Mouse (Mus musculus): ENCODE measurements at regions not wholly inside any gene's neighbourhood (a gene's known extent, or its start where the extent isn't known, plus 50 kb on each side); places are given as distances from the start of the nearest gene placed in this dataset.

DNA sequence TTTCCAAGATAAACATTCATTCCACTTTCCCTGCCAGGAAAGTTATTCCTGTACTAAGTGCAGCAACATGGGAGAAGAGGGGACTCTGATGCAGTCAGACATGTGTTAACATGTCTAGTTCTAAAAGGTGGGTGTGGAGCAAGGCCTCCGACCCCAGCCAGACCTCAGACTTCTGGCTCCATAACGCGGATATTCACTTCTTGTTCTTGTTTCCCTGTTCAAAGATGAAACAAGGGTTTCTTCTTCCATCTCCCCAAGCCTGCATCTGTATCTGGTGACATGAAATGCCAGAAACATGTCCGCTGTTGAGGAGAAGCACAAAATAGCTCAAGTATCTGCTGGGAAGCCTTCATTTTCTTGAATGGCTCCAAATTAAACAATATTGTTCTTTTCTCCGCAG is 147.6 kb upstream of the Nrp1 start:
- Histone ChIP-seq H3K27ac (ENCODE audit: low read depth, low read length) (no peak overlapping the region), H3K4me2 (ENCODE audit: low read depth) (no peak overlapping the region), H3K27me3 (ENCODE audit: insufficient read depth, low read length) (no peaks in the 10 kb centered on the region), H3K4me3 (ENCODE audit: low read depth, low read length) (no peak overlapping the region), H3K36me3 (ENCODE audit: insufficient read depth) (no peaks in the 10 kb centered on the region), H3K9me3 (ENCODE audit: low read length) (no peaks in the 10 kb centered on the region), H3K9ac (no peak overlapping the region), H3K4me1 (ENCODE audit: insufficient read depth) (0 out of 2 replicates have a peak, but pooled peaks cover 5% of the 10 kb centered on the region)
- ATAC-seq (no peak), DNase-seq (no peak)
- 76% methylated on average over 5 of the region's 5 CpGs for WGBS
- TF ChIP-seq CTCF (IDR thresholded peaks at IDR 0.05; ENCODE audit: low read depth), result no peak

DNA sequence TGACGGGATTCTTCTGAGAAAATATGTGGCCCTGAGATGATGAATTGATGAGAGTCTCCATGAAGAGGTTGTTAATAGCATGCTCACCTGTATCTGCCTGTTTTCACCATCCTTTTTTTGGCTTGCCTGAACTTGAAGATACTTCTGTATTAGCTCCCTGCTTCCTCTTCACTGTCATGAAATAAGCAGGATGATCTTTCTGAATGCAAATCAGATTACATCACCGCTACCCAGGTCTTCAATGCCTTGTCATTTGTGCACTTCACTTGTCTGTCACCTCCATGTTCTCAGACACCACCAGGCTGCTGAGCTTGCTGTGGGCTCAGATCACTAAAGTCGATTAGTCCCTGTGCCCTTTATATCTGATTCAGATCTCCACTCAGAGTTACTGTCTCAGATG is 146.2 kb upstream of the Nrp1 start:
- 79% methylated on average over 3 of the region's 3 CpGs for WGBS
- Histone ChIP-seq H3K4me3 (ENCODE audit: low read depth, low read length) (no peak overlapping the region), H3K9me3 (ENCODE audit: low read length) (no peaks in the 10 kb centered on the region), H3K27me3 (ENCODE audit: insufficient read depth, low read length) (no peaks in the 10 kb centered on the region), H3K27ac (ENCODE audit: low read depth, low read length) (no peak overlapping the region), H3K4me1 (ENCODE audit: insufficient read depth) (0 out of 2 replicates have a peak, but pooled peaks cover 5% of the 10 kb centered on the region), H3K4me2 (ENCODE audit: low read depth) (no peak overlapping the region), H3K9ac (no peak overlapping the region), H3K36me3 (ENCODE audit: insufficient read depth) (no peaks in the 10 kb centered on the region)
- no peak for DNase-seq
- ATAC-seq, result no peak
- no peak for TF ChIP-seq CTCF (IDR thresholded peaks at IDR 0.05; ENCODE audit: low read depth)

DNA sequence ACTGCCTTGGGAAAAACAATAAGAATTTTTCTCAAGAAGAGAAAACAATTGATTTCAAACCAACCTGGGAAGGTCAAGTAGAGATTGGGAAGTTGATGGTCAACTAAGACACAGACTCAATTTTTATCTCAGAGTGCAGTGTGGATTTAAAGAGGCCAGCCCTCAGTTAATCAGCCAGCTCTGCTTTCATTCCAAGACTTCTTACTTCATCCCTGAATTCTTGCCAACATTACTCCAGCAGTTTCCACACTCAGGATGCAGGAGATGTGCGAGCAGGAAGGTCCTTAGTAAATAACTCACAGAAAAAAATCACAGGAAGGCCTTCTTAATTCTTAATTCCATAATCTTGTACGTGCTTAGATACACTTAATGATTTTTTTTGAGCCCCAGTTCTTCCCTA is 144.1 kb upstream of the Nrp1 start:
- DNase-seq (no peak), ATAC-seq (no peak)
- Histone ChIP-seq H3K36me3 (ENCODE audit: insufficient read depth) (no peaks in the 10 kb centered on the region), H3K9me3 (ENCODE audit: low read length) (no peaks in the 10 kb centered on the region), H3K9ac (no peak overlapping the region), H3K4me2 (ENCODE audit: low read depth) (no peak overlapping the region), H3K4me3 (ENCODE audit: low read depth, low read length) (no peak overlapping the region), H3K27ac (ENCODE audit: low read depth, low read length) (no peak overlapping the region), H3K27me3 (ENCODE audit: insufficient read depth, low read length) (no peaks in the 10 kb centered on the region), H3K4me1 (ENCODE audit: insufficient read depth) (0 out of 2 replicates have a peak, but pooled peaks cover 5% of the 10 kb centered on the region)
- 54% methylated on average over 2 of the region's 2 CpGs for WGBS
- no peak for TF ChIP-seq CTCF (IDR thresholded peaks at IDR 0.05; ENCODE audit: low read depth)

DNA sequence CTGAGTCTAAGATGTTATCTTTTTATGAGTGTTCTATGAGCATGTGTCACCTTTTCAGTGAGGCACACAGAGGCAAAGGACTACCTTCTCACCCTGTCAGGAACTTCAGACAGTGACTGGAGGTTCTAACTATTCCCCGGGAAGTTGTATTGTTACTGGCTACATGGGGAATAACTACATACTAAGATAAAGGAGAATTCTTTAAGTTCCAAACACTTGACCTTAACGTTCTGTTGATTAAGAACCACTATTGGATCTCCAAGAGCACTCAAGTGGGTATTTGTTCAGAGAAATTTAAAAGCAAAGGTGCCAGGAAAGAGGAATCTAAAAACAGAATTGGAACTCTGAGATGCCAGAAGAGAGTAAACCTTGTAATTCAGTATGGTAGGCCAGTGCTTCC is 139.5 kb upstream of the Nrp1 start:
- ATAC-seq (no peak), DNase-seq (no peak)
- no peak overlapping the region for H3K27ac ChIP-seq (ENCODE audit: low read depth, low read length)
- H3K36me3 ChIP-seq (ENCODE audit: insufficient read depth), result no peaks in the 10 kb centered on the region
- H3K27me3 ChIP-seq (ENCODE audit: insufficient read depth, low read length), result no peaks in the 10 kb centered on the region
- H3K4me3 ChIP-seq (ENCODE audit: low read depth, low read length), result no peak overlapping the region
- 76% methylated on average over 2 of the region's 2 CpGs for WGBS
- H3K4me1 ChIP-seq (ENCODE audit: insufficient read depth), result no peaks in the 10 kb centered on the region
- no peak overlapping the region for H3K9ac ChIP-seq
- H3K9me3 ChIP-seq (ENCODE audit: low read length), result no peaks in the 10 kb centered on the region
- no peak overlapping the region for H3K4me2 ChIP-seq (ENCODE audit: low read depth)
- no peak for TF ChIP-seq CTCF (IDR thresholded peaks at IDR 0.05; ENCODE audit: low read depth)

DNA sequence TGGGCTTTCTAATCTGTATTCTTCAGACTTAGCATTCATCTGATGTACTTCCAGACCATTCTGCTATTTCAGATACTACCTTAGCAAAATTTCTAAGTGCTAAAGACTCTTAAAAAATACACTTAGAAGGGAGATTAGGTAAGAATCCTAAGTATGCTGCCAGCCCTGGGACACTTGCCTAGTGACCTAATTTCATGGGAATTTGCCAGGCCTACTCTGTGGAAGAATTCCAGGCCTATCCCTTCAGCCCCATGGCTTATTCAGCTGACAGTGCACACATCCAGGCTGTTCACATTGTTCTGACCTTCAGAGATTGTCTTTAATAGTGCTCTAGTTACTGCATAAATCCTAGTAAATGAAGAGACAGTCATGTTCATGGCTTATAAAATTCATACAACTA is 138.9 kb upstream of the Nrp1 start:
- Histone ChIP-seq H3K27me3 (ENCODE audit: insufficient read depth, low read length) (no peaks in the 10 kb centered on the region), H3K9ac (no peak overlapping the region), H3K9me3 (ENCODE audit: low read length) (no peaks in the 10 kb centered on the region), H3K4me2 (ENCODE audit: low read depth) (no peak overlapping the region), H3K4me3 (ENCODE audit: low read depth, low read length) (no peak overlapping the region), H3K4me1 (ENCODE audit: insufficient read depth) (no peaks in the 10 kb centered on the region), H3K27ac (ENCODE audit: low read depth, low read length) (no peak overlapping the region), H3K36me3 (ENCODE audit: insufficient read depth) (no peaks in the 10 kb centered on the region)
- no peak for ATAC-seq
- DNase-seq, result peak; percentile 18
- no peak for TF ChIP-seq CTCF (IDR thresholded peaks at IDR 0.05; ENCODE audit: low read depth)

DNA sequence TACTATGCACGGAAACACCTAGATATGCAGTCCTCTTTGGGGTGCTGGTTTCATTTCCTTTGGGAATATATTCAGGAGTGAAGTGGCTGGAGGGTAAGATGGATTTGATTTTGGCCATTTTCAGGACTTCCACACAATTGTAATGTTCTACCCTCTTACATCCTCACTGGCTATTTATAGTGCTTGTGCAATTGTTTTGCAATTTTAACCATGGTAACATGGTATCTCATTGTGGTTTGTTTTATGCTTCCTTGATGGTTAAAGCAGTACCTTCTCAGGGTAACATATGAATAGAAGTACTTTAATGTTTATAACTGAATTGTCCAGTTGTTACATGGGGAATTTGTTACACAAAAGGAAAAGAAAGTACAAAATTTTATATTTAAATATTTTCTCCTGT is 135.3 kb upstream of the Nrp1 start:
- H3K27ac ChIP-seq (ENCODE audit: low read depth, low read length), result no peak overlapping the region
- DNase-seq (no peak), ATAC-seq (no peak)
- H3K4me1 ChIP-seq (ENCODE audit: insufficient read depth), result no peaks in the 10 kb centered on the region
- WGBS, result 83% methylated on average over 1 of the region's 1 CpGs
- H3K27me3 ChIP-seq (ENCODE audit: insufficient read depth, low read length), result no peaks in the 10 kb centered on the region
- no peak for TF ChIP-seq CTCF (IDR thresholded peaks at IDR 0.05; ENCODE audit: low read depth)
- H3K9me3 ChIP-seq (ENCODE audit: low read length), result no peaks in the 10 kb centered on the region
- no peak overlapping the region for H3K4me3 ChIP-seq (ENCODE audit: low read depth, low read length)
- H3K4me2 ChIP-seq (ENCODE audit: low read depth), result no peak overlapping the region
- H3K9ac ChIP-seq, result no peak overlapping the region
- no peaks in the 10 kb centered on the region for H3K36me3 ChIP-seq (ENCODE audit: insufficient read depth)

DNA sequence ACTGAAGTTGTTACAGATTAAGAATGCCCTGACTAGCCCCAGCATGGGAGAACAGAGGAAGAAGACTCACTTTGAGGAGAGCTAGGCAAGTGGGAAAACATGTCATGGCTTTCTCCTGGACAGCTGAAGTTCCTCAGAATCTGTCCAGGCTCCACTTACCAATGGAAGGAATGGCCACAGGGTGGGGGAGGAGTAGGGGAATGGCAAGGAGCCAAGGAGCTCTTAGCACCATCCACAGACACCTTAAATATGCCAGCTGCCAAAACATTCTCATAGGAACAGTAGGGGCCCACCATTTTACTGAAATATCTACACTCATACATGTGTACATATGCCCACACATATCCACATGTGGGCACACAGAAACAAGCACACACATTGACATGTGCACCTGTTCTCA is 134.9 kb upstream of the Nrp1 start:
- Histone ChIP-seq H3K27me3 (ENCODE audit: insufficient read depth, low read length) (no peaks in the 10 kb centered on the region), H3K4me2 (ENCODE audit: low read depth) (no peak overlapping the region), H3K27ac (ENCODE audit: low read depth, low read length) (no peak overlapping the region), H3K9ac (no peak overlapping the region), H3K4me3 (ENCODE audit: low read depth, low read length) (no peak overlapping the region), H3K4me1 (ENCODE audit: insufficient read depth) (no peaks in the 10 kb centered on the region), H3K9me3 (ENCODE audit: low read length) (no peaks in the 10 kb centered on the region), H3K36me3 (ENCODE audit: insufficient read depth) (no peaks in the 10 kb centered on the region)
- no peak for TF ChIP-seq CTCF (IDR thresholded peaks at IDR 0.05; ENCODE audit: low read depth)
- DNase-seq (no peak), ATAC-seq (no peak)

DNA sequence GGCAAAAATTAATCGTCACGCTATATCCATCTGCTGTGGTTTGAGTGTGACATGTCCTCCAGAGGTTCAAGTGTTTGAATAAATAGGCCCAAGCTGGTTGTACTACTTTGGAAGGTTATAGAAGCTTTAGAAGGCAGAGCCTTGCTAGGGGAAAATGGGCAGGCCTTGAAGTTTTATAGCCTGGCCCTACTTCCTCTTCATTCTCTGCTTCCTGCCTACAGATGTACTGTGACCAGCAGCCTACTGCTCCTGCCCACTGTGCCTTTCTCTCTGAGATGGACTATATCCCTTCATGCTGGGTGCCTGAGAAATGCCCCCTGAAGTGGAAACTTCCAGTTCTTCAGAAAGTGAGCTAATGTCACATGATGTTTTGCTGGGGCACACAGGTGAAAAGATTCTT is 133.3 kb upstream of the Nrp1 start:
- H3K4me2 ChIP-seq (ENCODE audit: low read depth), result no peak overlapping the region
- ATAC-seq (no peak), DNase-seq (no peak)
- 98% methylated on average over 2 of the region's 2 CpGs for WGBS
- TF ChIP-seq CTCF (IDR thresholded peaks at IDR 0.05; ENCODE audit: low read depth), result no peak
- H3K27me3 ChIP-seq (ENCODE audit: insufficient read depth, low read length), result no peaks in the 10 kb centered on the region
- H3K9me3 ChIP-seq (ENCODE audit: low read length), result no peaks in the 10 kb centered on the region
- H3K4me1 ChIP-seq (ENCODE audit: insufficient read depth), result no peaks in the 10 kb centered on the region
- H3K27ac ChIP-seq (ENCODE audit: low read depth, low read length), result no peak overlapping the region
- no peaks in the 10 kb centered on the region for H3K36me3 ChIP-seq (ENCODE audit: insufficient read depth)
- no peak overlapping the region for H3K9ac ChIP-seq
- no peak overlapping the region for H3K4me3 ChIP-seq (ENCODE audit: low read depth, low read length)
